Mouse (Mus musculus): ENCODE measurements around the gene Srrm2. TPM values are rescaled to one million over a fixed set of nuclear protein-coding genes. Genes with fewer than 3 reads are reported as not detected.

Srrm2 gene
- polyA plus RNA-seq, 2 experiments = 107 to 136 TPM

- Histone ChIP-seq H3K4me3 (ENCODE audit: insufficient read depth in 1 of 2, low read depth in 2 of 2, low read length in 2 of 2) (peak overlapping the region; percentile 56 to 61), H3K27ac (no peak overlapping the region), H3K4me1 (replicated peaks; ENCODE audit: control insufficient read depth in 2 of 2, insufficient read depth in 2 of 2, low read length in 1 of 2) (peaks cover 12 to 17% of the 10 kb centered on the region in 2 experiments), H3K27me3 (ENCODE audit: control insufficient read depth, insufficient read depth, low read length) (no peaks in the 10 kb centered on the region), H3K9me3 (ENCODE audit: control insufficient read depth, low read length) (no peaks in the 10 kb centered on the region), H3K36me3 (replicated peaks; ENCODE audit: control insufficient read depth, insufficient read depth, low read depth) (no peaks in the 10 kb centered on the region), H3K4me2 (ENCODE audit: low read depth) (peak overlapping the region; percentile 74), H3K9ac (replicated peaks) (peak overlapping the region; percentile 76)
- ATAC-seq (ENCODE audit: insufficient read depth) = peak; percentile 30; the same call in 1 of the 2 replicates
- no peak for TF ChIP-seq EP300 (IDR thresholded peaks at IDR 0.05; ENCODE audit: low read depth)
- TF ChIP-seq CTCF (IDR thresholded peaks at IDR 0.05; ENCODE audit: low read depth) = no peak
- no peak for DNase-seq (ENCODE audit: low read depth in 3 of 3, low spot score in 3 of 3)
- WGBS (ENCODE audit: insufficient replicate concordance) = 38% methylated on average over 2 of the region's 2 CpGs
Measured at GRCm38 (mm10) chr17:23791079-23791357, 686 bp downstream of the Srrm2 start.

- TF ChIP-seq CTCF (IDR thresholded peaks at IDR 0.05; ENCODE audit: low read depth) (no peak), EP300 (IDR thresholded peaks at IDR 0.05; ENCODE audit: low read depth) (no peak)
- Histone ChIP-seq H3K9ac (replicated peaks) (no peak overlapping the region), H3K9me3 (ENCODE audit: control insufficient read depth, low read length) (no peaks in the 10 kb centered on the region), H3K4me1 (replicated peaks; ENCODE audit: control insufficient read depth in 2 of 2, insufficient read depth in 2 of 2, low read length in 1 of 2) (peaks cover 6 to 7% of the 10 kb centered on the region in 2 experiments; a peak in 3 of 4 replicates), H3K36me3 (replicated peaks; ENCODE audit: control insufficient read depth, insufficient read depth, low read depth) (no peaks in the 10 kb centered on the region), H3K4me2 (ENCODE audit: low read depth) (no peak overlapping the region), H3K27ac (no peak overlapping the region), H3K27me3 (ENCODE audit: control insufficient read depth, insufficient read depth, low read length) (no peaks in the 10 kb centered on the region), H3K4me3 (ENCODE audit: insufficient read depth in 1 of 2, low read depth in 2 of 2, low read length in 2 of 2) (no peak overlapping the region)
- 84% methylated on average over 8 of the region's 8 CpGs for WGBS (ENCODE audit: insufficient replicate concordance)
- DNase-seq (ENCODE audit: low read depth in 3 of 3, low spot score in 3 of 3) (no peak), ATAC-seq (ENCODE audit: insufficient read depth) (no peak)
Measured at GRCm38 (mm10) chr17:23795323-23795722, 5.0 kb downstream of the Srrm2 start.

- Histone ChIP-seq H3K4me2 (ENCODE audit: low read depth) (no peak overlapping the region), H3K27me3 (ENCODE audit: control insufficient read depth, insufficient read depth, low read length) (no peaks in the 10 kb centered on the region), H3K36me3 (replicated peaks; ENCODE audit: control insufficient read depth, insufficient read depth, low read depth) (no peaks in the 10 kb centered on the region), H3K9me3 (ENCODE audit: control insufficient read depth, low read length) (no peaks in the 10 kb centered on the region), H3K4me1 (replicated peaks; ENCODE audit: control insufficient read depth in 2 of 2, insufficient read depth in 2 of 2, low read length in 1 of 2) (peaks cover 3 to 5% of the 10 kb centered on the region in 2 experiments), H3K4me3 (ENCODE audit: insufficient read depth in 1 of 2, low read depth in 2 of 2, low read length in 2 of 2) (no peak overlapping the region), H3K27ac (no peak overlapping the region), H3K9ac (replicated peaks) (no peak overlapping the region)
- DNase-seq (ENCODE audit: low read depth in 3 of 3, low spot score in 3 of 3) (no peak), ATAC-seq (ENCODE audit: insufficient read depth) (no peak)
- TF ChIP-seq CTCF (IDR thresholded peaks at IDR 0.05; ENCODE audit: low read depth) = no peak
- WGBS (ENCODE audit: insufficient replicate concordance) = 32% methylated on average over 7 of the region's 7 CpGs
Measured at GRCm38 (mm10) chr17:23797316-23797715, 7.0 kb downstream of the Srrm2 start.

- Histone ChIP-seq H3K27me3 (ENCODE audit: control insufficient read depth, insufficient read depth, low read length) (no peaks in the 10 kb centered on the region), H3K36me3 (replicated peaks; ENCODE audit: control insufficient read depth, insufficient read depth, low read depth) (no peaks in the 10 kb centered on the region), H3K9me3 (ENCODE audit: control insufficient read depth, low read length) (no peaks in the 10 kb centered on the region), H3K4me3 (ENCODE audit: insufficient read depth in 1 of 2, low read depth in 2 of 2, low read length in 2 of 2) (no peak overlapping the region), H3K4me2 (ENCODE audit: low read depth) (peak overlapping the region; percentile 91), H3K4me1 (replicated peaks; ENCODE audit: control insufficient read depth in 2 of 2, insufficient read depth in 2 of 2, low read length in 1 of 2) (peaks cover 8 to 13% of the 10 kb centered on the region in 2 experiments), H3K9ac (replicated peaks) (no peak overlapping the region), H3K27ac (no peak overlapping the region)
- 83% methylated on average over 10 of the region's 10 CpGs for WGBS (ENCODE audit: insufficient replicate concordance)
- DNase-seq (ENCODE audit: low read depth in 3 of 3, low spot score in 3 of 3) (no peak), ATAC-seq (ENCODE audit: insufficient read depth) (no peak)
- no peak for TF ChIP-seq CTCF (IDR thresholded peaks at IDR 0.05; ENCODE audit: low read depth)
- TF ChIP-seq EP300 (IDR thresholded peaks at IDR 0.05; ENCODE audit: low read depth) = no peak
Measured at GRCm38 (mm10) chr17:23801627-23802026, 11.3 kb downstream of the Srrm2 start.

GRCm38 (mm10) chr17:23802746-23803365, 12.5 kb downstream of the Srrm2 start:
- Histone ChIP-seq H3K9me3 (ENCODE audit: control insufficient read depth, low read length) (no peaks in the 10 kb centered on the region), H3K27ac (peak overlapping the region; percentile 93), H3K4me1 (replicated peaks; ENCODE audit: control insufficient read depth in 2 of 2, insufficient read depth in 2 of 2, low read length in 1 of 2) (peaks cover 8 to 13% of the 10 kb centered on the region in 2 experiments), H3K27me3 (ENCODE audit: control insufficient read depth, insufficient read depth, low read length) (no peaks in the 10 kb centered on the region), H3K4me2 (ENCODE audit: low read depth) (peak overlapping the region; percentile 91), H3K9ac (replicated peaks) (peak overlapping the region; percentile 99), H3K36me3 (replicated peaks; ENCODE audit: control insufficient read depth, insufficient read depth, low read depth) (peaks cover 11% of the 10 kb centered on the region), H3K4me3 (ENCODE audit: insufficient read depth in 1 of 2, low read depth in 2 of 2, low read length in 2 of 2) (peak overlapping the region; percentile 90)
- peak; percentile 97 for ATAC-seq (ENCODE audit: insufficient read depth)
- peak; percentile 94 to 97 (median 94) for DNase-seq (ENCODE audit: low read depth in 3 of 3, low spot score in 3 of 3)
- TF ChIP-seq EP300 (IDR thresholded peaks at IDR 0.05; ENCODE audit: low read depth) (peak; percentile 14; the same call in 1 of the 2 replicates), CTCF (IDR thresholded peaks at IDR 0.05; ENCODE audit: low read depth) (no peak)
- WGBS (ENCODE audit: insufficient replicate concordance) = under 1% methylated on average over 60 of the region's 60 CpGs

Data from liver, embryonic 14.5 days (tissue).